In genomic region chr10:44381397-44381796, GRCm38 (mm10) we compare ENCODE assay signal across 7 mouse cellular contexts.
A peak's percentile ranks its signal among the peaks of the same experiment; 100 is the strongest.
DNase-seq lines count a peak whose midpoint lies in the region; ATAC-seq lines count a peak whose summit lies in the region.

No protein-coding gene starts in this region.

- H3K9ac ChIP-seq in embryonic facial prominence, embryonic 13.5 days, result no peak overlapping the region
- no peak overlapping the region for H3K9ac ChIP-seq in heart, embryonic 14.5 days (ENCODE audit: low read length)

- H3K27ac ChIP-seq in embryonic facial prominence, embryonic 13.5 days, result peak overlapping the region; percentile 75
- H3K27ac ChIP-seq in heart, embryonic 14.5 days (replicated peaks in 1 of 2; ENCODE audit: control insufficient read depth in 1 of 2, insufficient read depth in 1 of 2, low read depth in 2 of 2, low read length in 2 of 2), result no peak overlapping the region

- no peak overlapping the region for H3K4me2 ChIP-seq in embryonic facial prominence, embryonic 13.5 days
- H3K4me2 ChIP-seq in heart, embryonic 14.5 days (ENCODE audit: low read length), result no peak overlapping the region

- no peaks in the 10 kb centered on the region for H3K27me3 ChIP-seq in embryonic facial prominence, embryonic 13.5 days
- H3K27me3 ChIP-seq in heart, embryonic 14.5 days (ENCODE audit: control insufficient read depth, insufficient read depth, low read length), result no peaks in the 10 kb centered on the region
- no peaks in the 10 kb centered on the region for H3K27me3 ChIP-seq in splenic B cell, adult 2 months (ENCODE audit: control insufficient read depth, insufficient read depth, low read length, poor library complexity, severe bottlenecking)

- DNase-seq in ES-CJ7 (ENCODE audit: low read depth, low spot score), result peak; percentile 27
- peak; percentile 68 for DNase-seq in adrenal gland, adult 2 months
- peak; percentile 65 to 82 for DNase-seq in kidney, postnatal 36 days
- peak; percentile 51 for DNase-seq in lung, postnatal 25 days (ENCODE audit: low spot score)
- DNase-seq in splenic B cell, adult 2 months (ENCODE audit: low read depth, low spot score), result peak; percentile 57

- peak; percentile 82; the same call in 1 of the 2 replicates for ATAC-seq in embryonic facial prominence, embryonic 13.5 days (ENCODE audit: insufficient number of reproducible peaks, insufficient read depth, low FRiP score, low TSS enrichment, low read depth)
- 0 out of 2 replicates have a peak, but pooled peaks have one; percentile 47 for ATAC-seq in heart, embryonic 14.5 days (ENCODE audit: insufficient number of reproducible peaks, insufficient read depth, low FRiP score, low read depth)

- H3K4me3 ChIP-seq in embryonic facial prominence, embryonic 13.5 days, result no peak overlapping the region
- H3K4me3 ChIP-seq in heart, embryonic 14.5 days (ENCODE audit: control insufficient read depth in 1 of 2, insufficient read depth in 1 of 2, low read depth in 1 of 2, low read length in 2 of 2), result no peak overlapping the region

- H3K9me3 ChIP-seq in embryonic facial prominence, embryonic 13.5 days, result no peaks in the 10 kb centered on the region
- no peaks in the 10 kb centered on the region for H3K9me3 ChIP-seq in heart, embryonic 14.5 days (ENCODE audit: control insufficient read depth, low read length)

- no peaks in the 10 kb centered on the region for H3K36me3 ChIP-seq in embryonic facial prominence, embryonic 13.5 days
- no peaks in the 10 kb centered on the region for H3K36me3 ChIP-seq in heart, embryonic 14.5 days (ENCODE audit: control insufficient read depth, insufficient read depth, low read length)
- H3K36me3 ChIP-seq in splenic B cell, adult 2 months (ENCODE audit: control insufficient read depth, insufficient read depth, low read length, poor library complexity, severe bottlenecking), result no peaks in the 10 kb centered on the region

- WGBS in embryonic facial prominence, embryonic 13.5 days, result 10% methylated on average over 3 of the region's 3 CpGs
- 5% methylated on average over 3 of the region's 3 CpGs for WGBS in heart, embryonic 14.5 days

- peaks cover 37% of the 10 kb centered on the region for H3K4me1 ChIP-seq in embryonic facial prominence, embryonic 13.5 days
- peaks cover 14 to 15% of the 10 kb centered on the region in 2 experiments for H3K4me1 ChIP-seq in heart, embryonic 14.5 days (ENCODE audit: control insufficient read depth in 2 of 2, insufficient read depth in 2 of 2, low read length in 2 of 2)
